In genomic region chr5:65697486-65697835, GRCm38 (mm10) we compare ENCODE assay signal across 8 mouse cellular contexts. TPM values are rescaled to one million over a fixed set of nuclear protein-coding genes. Genes with fewer than 3 reads are reported as not detected.
A peak's percentile ranks its signal among the peaks of the same experiment; 100 is the strongest.
DNase-seq lines count a peak whose midpoint lies in the region; ATAC-seq lines count a peak whose summit lies in the region.

No protein-coding gene starts in this region.

- WGBS in forebrain, embryonic 15.5 days = under 1% methylated on average over 49 of the region's 49 CpGs
- WGBS in intestine, embryonic 16.5 days = under 1% methylated on average over 47 of the region's 49 CpGs
- WGBS in midbrain, embryonic 16.5 days = 0% methylated on average over 38 of the region's 49 CpGs

- H3K36me3 ChIP-seq in forebrain, embryonic 15.5 days = no peaks in the 10 kb centered on the region; the same call in 1 of the 2 replicates
- H3K36me3 ChIP-seq in intestine, embryonic 16.5 days (ENCODE audit: control insufficient read depth, insufficient read depth, low read length) = no peaks in the 10 kb centered on the region
- H3K36me3 ChIP-seq in midbrain, embryonic 16.5 days (ENCODE audit: control insufficient read depth, insufficient read depth, low read length) = no peaks in the 10 kb centered on the region

- peak overlapping the region; percentile 97 for H3K9ac ChIP-seq in forebrain, embryonic 15.5 days (replicated peaks)
- H3K9ac ChIP-seq in intestine, embryonic 16.5 days (ENCODE audit: low read depth, low read length) = peak overlapping the region; percentile 89
- H3K9ac ChIP-seq in midbrain, embryonic 16.5 days (ENCODE audit: low read depth, low read length) = peak overlapping the region; percentile 83

- H3K9me3 ChIP-seq in forebrain, embryonic 15.5 days = no peaks in the 10 kb centered on the region
- H3K9me3 ChIP-seq in intestine, embryonic 16.5 days (ENCODE audit: control insufficient read depth, low read length) = no peaks in the 10 kb centered on the region
- H3K9me3 ChIP-seq in midbrain, embryonic 16.5 days (replicated peaks; ENCODE audit: control insufficient read depth, low read length, poor library complexity, severe bottlenecking) = no peaks in the 10 kb centered on the region

- H3K4me2 ChIP-seq in forebrain, embryonic 15.5 days (replicated peaks) = peak overlapping the region; percentile 52
- H3K4me2 ChIP-seq in intestine, embryonic 16.5 days (ENCODE audit: low read depth, low read length) = peak overlapping the region; percentile 73
- peak overlapping the region; percentile 55 for H3K4me2 ChIP-seq in midbrain, embryonic 16.5 days (ENCODE audit: low read length)

- H3K4me3 ChIP-seq in forebrain, embryonic 15.5 days = peak overlapping the region; percentile 98
- peak overlapping the region; percentile 82 for H3K4me3 ChIP-seq in intestine, embryonic 16.5 days (ENCODE audit: low read length)
- H3K4me3 ChIP-seq in midbrain, embryonic 16.5 days (ENCODE audit: low read depth, low read length) = peak overlapping the region; percentile 96

- peak overlapping the region; percentile 97 for H3K27ac ChIP-seq in forebrain, embryonic 15.5 days (replicated peaks)
- H3K27ac ChIP-seq in intestine, embryonic 16.5 days (ENCODE audit: low read length) = peak overlapping the region; percentile 98
- H3K27ac ChIP-seq in midbrain, embryonic 16.5 days (ENCODE audit: low read length) = peak overlapping the region; percentile 94

- no peaks in the 10 kb centered on the region for H3K27me3 ChIP-seq in forebrain, embryonic 15.5 days
- no peaks in the 10 kb centered on the region for H3K27me3 ChIP-seq in intestine, embryonic 16.5 days (replicated peaks; ENCODE audit: control insufficient read depth, insufficient read depth, low read length)
- no peaks in the 10 kb centered on the region for H3K27me3 ChIP-seq in midbrain, embryonic 16.5 days (ENCODE audit: control insufficient read depth, insufficient read depth, low read depth, low read length)

- H3K4me1 ChIP-seq in forebrain, embryonic 15.5 days = peaks cover 29% of the 10 kb centered on the region
- peaks cover 16% of the 10 kb centered on the region for H3K4me1 ChIP-seq in intestine, embryonic 16.5 days (ENCODE audit: control insufficient read depth, insufficient read depth, low read length)
- H3K4me1 ChIP-seq in midbrain, embryonic 16.5 days (ENCODE audit: control insufficient read depth, insufficient read depth, low read length) = peaks cover 21% of the 10 kb centered on the region

- peak; percentile 48 to 58 for DNase-seq in layer of hippocampus, postnatal 36 days
- no peak for DNase-seq in layer of hippocampus, adult 9-10 months (ENCODE audit: low spot score)
- peak; percentile 46 to 59 for DNase-seq in thymus, postnatal 10 days (ENCODE audit: low spot score in 2 of 2)
- DNase-seq in retina, embryonic 14.5 days (ENCODE audit: low spot score) = no peak

- peak; percentile 8 for ATAC-seq in activated CD4-positive, CD25-positive, alpha-beta regulatory T cell, adult 4 months
- ATAC-seq in forebrain, embryonic 15.5 days (replicated peaks) = peak; percentile 81
- peak; percentile 66 for ATAC-seq in intestine, embryonic 16.5 days
- no peak; the same call in 1 of the 2 replicates for ATAC-seq in midbrain, embryonic 16.5 days

RNA-seq across cellular contexts. Expression of gene Pds5a, which starts 0.6 kb away (rescaled TPM):
- total RNA-seq in layer of hippocampus, postnatal 36 days (2021) = 10 to 100 TPM; 86.5 to 91.9 TPM
- polyA plus RNA-seq in activated CD4-positive, CD25-positive, alpha-beta regulatory T cell, adult 4 months (2017; shearing (Covaris generic)) = 100 to 1,000 TPM in 1 of 2 experiments, 10 to 100 TPM in 1; 67.6 to 104 TPM
- polyA plus RNA-seq in forebrain, embryonic 15.5 days (2015; fragmentation: Nextera tagmentation; extraction: Ambion mirVana) = 59.8 and 68.3 TPM in 2 replicates
- polyA plus RNA-seq in intestine, embryonic 16.5 days (2015; fragmentation: Nextera tagmentation; extraction: Ambion mirVana) = 31.2 and 33.4 TPM in 2 replicates
- 35.8 and 45.4 TPM in 2 replicates for polyA plus RNA-seq in midbrain, embryonic 16.5 days (2015; fragmentation: Nextera tagmentation; extraction: Ambion mirVana)

Comparison
In these comparisons a context has a peak if more than half of its experiments do, and no peak if none do; other contexts are left out.
1. DNase-seq: peak in layer of hippocampus, postnatal 36 days (2 of 2) and thymus, postnatal 10 days (2 of 2); none in layer of hippocampus, adult 9-10 months (single experiment) and retina, embryonic 14.5 days (single experiment).
2. Peak in every context shown above with its lines, with median percentiles within 50 percentile points of each other: H3K27ac ChIP-seq, H3K4me2 ChIP-seq, H3K4me3 ChIP-seq and H3K9ac ChIP-seq.